Mouse (Mus musculus): Measurements from ENCODE around the gene Mapk8ip3. TPM values are rescaled to one million over a fixed set of nuclear protein-coding genes. Genes with fewer than 3 reads are reported as not detected.
"Not testable (repeated sequence)": the region's sequence is repeated elsewhere in the genome, so short reads cannot be mapped to it uniquely, and the experiment has no call there.

Gene Mapk8ip3
- polyA plus RNA-seq (2015; fragmentation: Nextera tagmentation; extraction: Ambion mirVana): 20.2 and 21.8 TPM in 2 replicates

- Histone ChIP-seq H3K27me3 (replicated peaks; ENCODE audit: control insufficient read depth, insufficient read depth, low read length) (no peaks in the 10 kb centered on the region), H3K27ac (ENCODE audit: low read length) (peak within 1 kb of the TSS; percentile 81), H3K36me3 (ENCODE audit: control insufficient read depth, insufficient read depth, low read length) (no peaks in the 10 kb centered on the region), H3K9me3 (ENCODE audit: control insufficient read depth, low read length) (no peaks in the 10 kb centered on the region), H3K4me1 (ENCODE audit: control insufficient read depth, insufficient read depth, low read length) (peaks cover 15% of the 10 kb centered on the region), H3K9ac (ENCODE audit: low read depth, low read length) (peak within 1 kb of the TSS; percentile 89), H3K4me3 (ENCODE audit: low read length) (peak within 1 kb of the TSS; percentile 74), H3K4me2 (ENCODE audit: low read depth, low read length) (peak within 1 kb of the TSS; percentile 68)
- peak; percentile 98 for ATAC-seq
- under 1% methylated on average over 78 of the region's 78 CpGs for WGBS
Observed at GRCm38 (mm10) chr17:24936259-24937237, at the start of gene Mapk8ip3. Gene Mapk8ip3, minus strand, starts transcription at chr17:24936977.

GRCm38 (mm10) chr17:24960852-24961715 is 24.3 kb upstream of the Mapk8ip3 start:
- H3K36me3 ChIP-seq (ENCODE audit: control insufficient read depth, insufficient read depth, low read length): peaks cover 20% of the 10 kb centered on the region

GRCm38 (mm10) chr17:24960135-24960851 is 23.5 kb upstream of the Mapk8ip3 start, which contains the start of gene Jpt2:
Gene Jpt2, minus strand, starts transcription at chr17:24960689.
- peaks cover 22% of the 10 kb centered on the region; the same call in 1 of the 2 replicates for H3K36me3 ChIP-seq (ENCODE audit: control insufficient read depth, insufficient read depth, low read length)
- peak within 1 kb of the TSS; percentile 90 for H3K9ac ChIP-seq (ENCODE audit: low read depth, low read length)
- under 1% methylated on average over 59 of the region's 59 CpGs for WGBS
- no peaks in the 10 kb centered on the region for H3K9me3 ChIP-seq (ENCODE audit: control insufficient read depth, low read length)
- ATAC-seq: peak; percentile 100
- H3K27ac ChIP-seq (ENCODE audit: low read length): peak within 1 kb of the TSS; percentile 73
- peak within 1 kb of the TSS; percentile 94 for H3K4me3 ChIP-seq (ENCODE audit: low read length)
- H3K4me1 ChIP-seq (ENCODE audit: control insufficient read depth, insufficient read depth, low read length): peaks cover 6% of the 10 kb centered on the region; the same call in 1 of the 2 replicates
- H3K4me2 ChIP-seq (ENCODE audit: low read depth, low read length): peak within 1 kb of the TSS; percentile 62
- no peaks in the 10 kb centered on the region for H3K27me3 ChIP-seq (replicated peaks; ENCODE audit: control insufficient read depth, insufficient read depth, low read length)

More at GRCm38 (mm10) chr17:24960852-24961715, 24.3 kb upstream of the Mapk8ip3 start:
- H3K4me3 ChIP-seq (ENCODE audit: low read length): peak overlapping the region; percentile 94
- H3K9ac ChIP-seq (ENCODE audit: low read depth, low read length): peak overlapping the region; percentile 57
- peak overlapping the region; percentile 62 for H3K4me2 ChIP-seq (ENCODE audit: low read depth, low read length)
- peaks cover 6% of the 10 kb centered on the region; the same call in 1 of the 2 replicates for H3K4me1 ChIP-seq (ENCODE audit: control insufficient read depth, insufficient read depth, low read length)
- no peaks in the 10 kb centered on the region for H3K9me3 ChIP-seq (ENCODE audit: control insufficient read depth, low read length)
- 12% methylated on average over 21 of the region's 21 CpGs for WGBS
- H3K27me3 ChIP-seq (replicated peaks; ENCODE audit: control insufficient read depth, insufficient read depth, low read length): no peaks in the 10 kb centered on the region
- ATAC-seq: peak; percentile 61
- H3K27ac ChIP-seq (ENCODE audit: low read length): 0 out of 2 replicates have a peak overlapping the region, but pooled peaks have one; percentile 39

- H3K9ac ChIP-seq (ENCODE audit: low read depth, low read length): peak overlapping the region; percentile 90
- H3K4me1 ChIP-seq (ENCODE audit: control insufficient read depth, insufficient read depth, low read length): peaks cover 6% of the 10 kb centered on the region; the same call in 1 of the 2 replicates
- H3K27me3 ChIP-seq (replicated peaks; ENCODE audit: control insufficient read depth, insufficient read depth, low read length): no peaks in the 10 kb centered on the region
- H3K27ac ChIP-seq (ENCODE audit: low read length): no peak overlapping the region
- H3K36me3 ChIP-seq (ENCODE audit: control insufficient read depth, insufficient read depth, low read length): peaks cover 20% of the 10 kb centered on the region; the same call in 1 of the 2 replicates
- ATAC-seq: no peak
- H3K4me3 ChIP-seq (ENCODE audit: low read length): peak overlapping the region; percentile 94
- no peaks in the 10 kb centered on the region for H3K9me3 ChIP-seq (ENCODE audit: control insufficient read depth, low read length)
- H3K4me2 ChIP-seq (ENCODE audit: low read depth, low read length): peak overlapping the region; percentile 58
- WGBS: 32% methylated on average over 8 of the region's 8 CpGs
Observed at GRCm38 (mm10) chr17:24959371-24959770, 22.6 kb upstream of the Mapk8ip3 start.

GRCm38 (mm10) chr17:24953291-24953690 is 16.5 kb upstream of the Mapk8ip3 start:
- H3K27ac ChIP-seq (ENCODE audit: low read length): no peak overlapping the region
- H3K36me3 ChIP-seq (ENCODE audit: control insufficient read depth, insufficient read depth, low read length): 0 out of 2 replicates have a peak, but pooled peaks cover 8% of the 10 kb centered on the region
- peaks cover 16% of the 10 kb centered on the region for H3K4me1 ChIP-seq (ENCODE audit: control insufficient read depth, insufficient read depth, low read length)
- H3K9me3 ChIP-seq (ENCODE audit: control insufficient read depth, low read length): no peaks in the 10 kb centered on the region
- peak; percentile 76; the same call in 1 of the 2 replicates for ATAC-seq
- no peak overlapping the region for H3K4me3 ChIP-seq (ENCODE audit: low read length)
- WGBS: 62% methylated on average over 2 of the region's 2 CpGs
- no peaks in the 10 kb centered on the region for H3K27me3 ChIP-seq (replicated peaks; ENCODE audit: control insufficient read depth, insufficient read depth, low read length)
- no peak overlapping the region for H3K4me2 ChIP-seq (ENCODE audit: low read depth, low read length)
- no peak overlapping the region for H3K9ac ChIP-seq (ENCODE audit: low read depth, low read length)

- peaks cover 16% of the 10 kb centered on the region for H3K4me1 ChIP-seq (ENCODE audit: control insufficient read depth, insufficient read depth, low read length)
- no peak overlapping the region for H3K9ac ChIP-seq (ENCODE audit: low read depth, low read length)
- no peak overlapping the region for H3K27ac ChIP-seq (ENCODE audit: low read length)
- WGBS: 80% methylated on average over 2 of the region's 2 CpGs
- no peaks in the 10 kb centered on the region for H3K27me3 ChIP-seq (replicated peaks; ENCODE audit: control insufficient read depth, insufficient read depth, low read length)
- no peak overlapping the region for H3K4me2 ChIP-seq (ENCODE audit: low read depth, low read length)
- H3K9me3 ChIP-seq (ENCODE audit: control insufficient read depth, low read length): no peaks in the 10 kb centered on the region
- H3K4me3 ChIP-seq (ENCODE audit: low read length): no peak overlapping the region
- peaks cover 14% of the 10 kb centered on the region; the same call in 1 of the 2 replicates for H3K36me3 ChIP-seq (ENCODE audit: control insufficient read depth, insufficient read depth, low read length)
- ATAC-seq: no peak
Observed at GRCm38 (mm10) chr17:24950671-24951070, 13.9 kb upstream of the Mapk8ip3 start.

- no peaks in the 10 kb centered on the region for H3K27me3 ChIP-seq (replicated peaks; ENCODE audit: control insufficient read depth, insufficient read depth, low read length)
- H3K27ac ChIP-seq (ENCODE audit: low read length): no peak overlapping the region
- H3K4me1 ChIP-seq (ENCODE audit: control insufficient read depth, insufficient read depth, low read length): peaks cover 12% of the 10 kb centered on the region
- no peak overlapping the region for H3K9ac ChIP-seq (ENCODE audit: low read depth, low read length)
- H3K9me3 ChIP-seq (ENCODE audit: control insufficient read depth, low read length): no peaks in the 10 kb centered on the region
- WGBS: 90% methylated on average over 5 of the region's 5 CpGs
- ATAC-seq: peak; percentile 41; the same call in 1 of the 2 replicates
- peaks cover 16% of the 10 kb centered on the region; the same call in 1 of the 2 replicates for H3K36me3 ChIP-seq (ENCODE audit: control insufficient read depth, insufficient read depth, low read length)
- no peak overlapping the region for H3K4me3 ChIP-seq (ENCODE audit: low read length)
- H3K4me2 ChIP-seq (ENCODE audit: low read depth, low read length): no peak overlapping the region
Observed at GRCm38 (mm10) chr17:24948204-24948603, 11.4 kb upstream of the Mapk8ip3 start.

GRCm38 (mm10) chr17:24943589-24943988 is 6.8 kb upstream of the Mapk8ip3 start:
- H3K4me3 ChIP-seq (ENCODE audit: low read length); H3K9ac ChIP-seq (ENCODE audit: low read depth, low read length); H3K4me1 ChIP-seq (ENCODE audit: control insufficient read depth, insufficient read depth, low read length); ATAC-seq; H3K9me3 ChIP-seq (ENCODE audit: control insufficient read depth, low read length); H3K4me2 ChIP-seq (ENCODE audit: low read depth, low read length); H3K27me3 ChIP-seq (replicated peaks; ENCODE audit: control insufficient read depth, insufficient read depth, low read length); H3K27ac ChIP-seq (ENCODE audit: low read length): not testable (repeated sequence)
- peaks cover 16% of the 10 kb centered on the region; the same call in 1 of the 2 replicates for H3K36me3 ChIP-seq (ENCODE audit: control insufficient read depth, insufficient read depth, low read length)
- WGBS: 97% methylated on average over 1 of the region's 1 CpGs

All from intestine, embryonic 16.5 days (tissue).